Mouse (Mus musculus): ENCODE results near the gene Plscr5. TPM values are rescaled to one million over a fixed set of nuclear protein-coding genes. Genes with fewer than 3 reads are reported as not detected.
A peak's percentile ranks its signal among the peaks of the same experiment; 100 is the strongest.
"Not testable (repeated sequence)": the region's sequence is repeated elsewhere in the genome, so short reads cannot be mapped to it uniquely, and the experiment has no call there.

Gene Plscr5
- not detected in 2 replicates for total RNA-seq (2021)
- long read RNA-seq: 0 reads

DNA sequence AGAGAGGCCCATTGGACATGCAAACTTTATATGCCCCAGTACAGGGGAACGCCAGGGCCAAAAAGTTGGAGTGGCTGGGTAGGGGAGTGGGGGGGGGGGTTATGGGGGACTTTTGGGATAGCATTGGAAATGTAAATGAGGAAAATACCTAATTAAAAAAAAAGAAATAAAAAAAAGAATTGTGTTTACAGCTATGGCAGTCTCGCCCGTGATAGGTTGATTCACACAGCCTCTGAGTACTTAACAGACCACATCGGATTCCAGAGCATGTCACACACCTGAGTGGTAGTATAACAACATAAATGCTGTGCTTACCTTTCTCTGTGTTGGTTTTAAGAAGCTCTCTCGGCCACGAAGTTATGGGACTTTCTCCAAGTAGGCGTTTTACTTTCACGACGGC, at the start of gene Plscr5:
Gene Plscr5 (plus strand): TSS at position 301 of the 400 bp plus-strand sequence.
- not testable (repeated sequence) for DNase-seq

GRCm38 (mm10) chr9:92147555-92148248, 45.0 kb upstream of the Plscr5 start:
- DNase-seq: no peak

DNA sequence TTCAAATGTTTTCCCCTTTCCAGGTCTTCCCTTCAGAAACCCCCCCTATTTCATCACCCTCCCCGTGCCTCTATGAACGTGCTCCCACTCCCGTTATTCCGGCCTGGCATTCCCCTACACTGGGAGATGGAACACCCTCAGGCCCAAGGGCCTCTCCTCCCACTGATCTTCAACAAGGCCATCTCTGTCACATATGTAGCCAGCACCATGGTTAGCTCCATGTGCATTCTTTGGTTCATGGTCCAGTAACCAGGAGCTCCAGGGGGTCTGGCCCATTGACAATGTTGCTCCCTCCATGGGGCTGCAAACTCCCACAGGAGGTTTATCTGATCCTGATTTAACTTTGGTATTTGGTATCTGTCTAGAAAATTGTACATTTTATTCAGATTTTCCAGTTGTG, 30.5 kb upstream of the Plscr5 start:
- DNase-seq: no peak

DNA sequence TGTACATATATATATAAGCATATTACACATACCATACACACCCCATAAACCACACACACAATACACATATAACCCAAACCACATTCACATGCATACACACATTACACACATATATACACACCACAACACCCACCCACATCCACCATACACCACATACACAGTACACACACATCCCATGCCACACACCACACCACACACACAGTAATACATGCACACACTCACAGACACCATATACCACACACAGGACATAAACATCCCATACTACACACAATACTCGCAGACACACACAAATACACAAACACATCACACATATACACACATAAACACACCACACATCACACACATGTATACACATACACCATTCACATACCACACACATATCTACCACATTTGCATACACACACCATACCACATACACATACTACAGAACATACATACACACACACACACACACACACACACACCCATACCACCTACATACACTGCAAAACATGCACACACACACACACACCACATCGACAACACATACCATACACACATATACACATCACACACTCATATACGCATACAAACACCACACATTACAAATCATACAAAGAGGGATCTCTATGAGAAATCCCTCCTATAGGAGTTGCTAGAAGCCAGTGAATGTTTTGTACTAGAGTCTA, 19.3 kb upstream of the Plscr5 start:
- no peak for DNase-seq

GRCm38 (mm10) chr9:92174176-92175075, 18.3 kb upstream of the Plscr5 start:
- peak; percentile 23 for DNase-seq

DNA sequence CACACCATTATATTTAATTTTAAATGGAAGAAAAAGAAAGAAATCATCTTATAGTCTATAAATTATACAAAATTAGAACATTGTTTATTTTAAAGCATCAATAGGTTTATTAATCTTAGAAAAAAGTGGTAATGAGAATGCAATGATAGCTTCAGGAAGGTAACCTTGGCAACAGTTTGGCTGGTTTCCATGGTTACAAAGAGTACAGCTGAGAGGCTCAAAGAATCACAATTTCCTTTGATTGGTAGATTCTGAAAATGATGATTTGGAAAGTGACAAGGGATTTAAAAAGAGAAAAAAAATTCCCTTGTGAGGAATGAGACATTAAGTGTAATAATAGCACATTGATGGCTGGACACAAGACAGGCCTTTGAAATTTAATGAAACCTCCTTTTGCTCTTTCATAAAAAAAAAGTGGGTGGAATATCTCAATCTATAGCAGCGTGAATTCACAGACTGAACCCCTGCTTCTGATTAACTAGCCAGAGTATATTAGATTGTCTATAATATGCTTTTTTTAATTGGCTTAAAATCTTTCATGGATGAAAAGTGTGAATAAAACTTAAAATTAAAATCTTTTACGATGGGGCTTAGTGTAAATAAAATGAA, 13.8 kb upstream of the Plscr5 start:
- no peak for DNase-seq

GRCm38 (mm10) chr9:92191295-92191694, 1.4 kb upstream of the Plscr5 start:
- no peak for DNase-seq

DNA sequence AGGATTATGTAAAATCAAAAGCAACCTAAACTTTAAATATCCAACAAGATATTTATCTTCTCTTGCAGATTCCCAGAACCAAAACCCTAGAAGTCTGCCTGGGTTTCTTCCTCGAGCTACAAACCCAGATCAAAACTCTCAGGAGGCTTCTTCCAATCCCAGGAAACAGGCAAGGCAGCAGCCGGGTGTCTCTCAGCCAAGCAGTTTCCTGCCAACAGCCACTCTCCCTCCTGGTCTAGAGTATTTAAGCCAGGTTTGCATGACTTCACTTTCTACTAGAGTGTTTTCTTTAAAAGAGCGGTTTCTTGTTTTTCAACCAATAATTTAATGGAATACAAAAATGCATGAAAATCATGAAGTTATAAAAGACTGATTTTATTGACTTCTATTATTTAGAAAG, 5.7 kb downstream of the Plscr5 start:
- DNase-seq: no peak

GRCm38 (mm10) chr9:92199564-92199963, 6.8 kb downstream of the Plscr5 start:
- DNase-seq: no peak

- no peak for DNase-seq
These were observed 11.7 kb downstream of the Plscr5 start for GRCm38 (mm10) chr9:92204397-92204796.

- DNase-seq: peak; percentile 41
These were observed 14.6 kb downstream of the Plscr5 start for GRCm38 (mm10) chr9:92207307-92207706.

GRCm38 (mm10) chr9:92207757-92208156, 15.0 kb downstream of the Plscr5 start:
- DNase-seq: no peak

GRCm38 (mm10) chr9:92209850-92210249, 17.1 kb downstream of the Plscr5 start:
- no peak for DNase-seq

DNA sequence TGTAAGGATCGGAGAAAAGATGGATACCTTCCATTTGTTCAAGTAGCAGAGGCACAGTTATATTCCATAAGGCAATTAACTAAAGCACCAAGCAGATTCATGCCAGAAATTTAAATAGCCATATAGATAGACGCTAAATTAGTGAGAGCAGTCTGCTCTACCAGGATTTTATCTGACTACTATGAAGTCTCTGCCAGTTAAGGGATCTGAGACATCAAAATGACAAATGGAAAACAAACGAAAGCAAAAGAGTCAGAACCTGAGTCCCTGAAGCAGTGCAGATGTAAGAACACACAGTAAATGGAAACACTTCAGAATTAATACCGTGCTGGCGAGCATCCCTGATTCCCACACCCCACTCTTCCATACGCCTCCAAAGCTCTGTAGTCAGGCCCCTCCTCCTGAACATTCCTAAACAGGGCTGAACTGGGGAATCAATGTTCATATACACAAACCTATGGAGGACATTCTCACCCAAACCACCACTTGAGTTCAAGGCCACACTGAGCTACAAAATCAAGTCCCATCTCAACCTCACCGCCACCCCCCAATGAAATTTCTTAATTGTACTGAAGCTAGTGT, 17.7 kb downstream of the Plscr5 start:
- DNase-seq: no peak

DNA sequence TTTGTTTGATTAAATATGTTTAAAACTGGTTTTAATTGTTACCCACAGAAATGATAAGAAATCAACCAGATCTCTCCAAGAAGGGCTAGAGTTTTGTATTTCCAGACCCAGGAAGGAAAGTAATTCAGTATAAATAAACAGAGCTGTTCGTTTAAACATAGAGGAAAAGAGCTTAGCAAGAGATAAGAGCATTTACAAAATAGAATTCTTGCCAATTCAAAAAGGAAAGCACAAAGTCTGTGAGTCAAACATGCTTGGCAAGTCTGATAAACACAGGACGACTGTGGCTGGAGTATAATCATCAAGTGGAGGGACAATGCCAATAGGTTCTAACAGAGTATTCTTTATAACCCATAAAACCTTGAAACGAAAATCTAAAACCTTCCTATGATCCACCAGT, 18.3 kb downstream of the Plscr5 start:
- no peak for DNase-seq

- no peak for DNase-seq
These were observed 24.7 kb downstream of the Plscr5 start for GRCm38 (mm10) chr9:92217484-92217883.

DNA sequence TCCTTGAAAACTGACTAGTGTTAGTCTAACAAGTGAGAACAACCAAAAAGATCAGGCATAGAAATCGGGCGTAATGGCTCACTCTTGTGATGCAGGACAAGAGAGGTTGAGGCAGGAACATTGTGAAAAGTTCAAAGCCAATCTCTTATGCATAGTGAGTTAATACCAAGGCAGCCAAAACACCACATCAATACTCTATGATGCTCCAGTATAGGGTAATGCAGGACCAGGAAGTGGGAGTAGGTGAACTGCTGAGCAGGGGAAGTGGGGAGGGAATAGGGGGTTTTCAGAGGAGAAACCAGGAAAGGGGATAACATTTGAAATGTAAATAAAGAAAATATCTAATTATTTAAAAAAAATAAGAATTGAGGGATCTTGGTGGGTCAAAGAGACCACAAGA, 25.2 kb downstream of the Plscr5 start:
- no peak for DNase-seq

DNA sequence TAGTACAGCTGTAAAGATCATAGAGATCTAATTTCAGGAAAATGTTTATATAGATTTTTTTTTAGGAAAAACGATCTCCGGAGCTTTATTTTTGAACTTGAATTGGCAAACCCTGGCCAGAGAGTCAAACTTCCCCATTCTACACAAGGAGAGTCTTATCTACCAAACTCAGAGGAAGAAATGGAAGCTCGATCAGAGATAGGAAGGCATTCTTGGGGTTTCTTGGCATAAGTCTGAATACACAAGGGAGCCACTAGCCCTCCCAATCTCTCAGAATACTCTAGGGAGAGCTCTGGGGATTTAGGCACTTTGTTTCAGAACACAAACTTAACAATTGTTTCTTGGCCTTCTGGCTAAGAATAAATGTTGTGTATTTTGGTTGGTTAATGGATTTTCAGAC, 27.4 kb downstream of the Plscr5 start:
- no peak for DNase-seq

- no peak for DNase-seq
These were observed 28.7 kb downstream of the Plscr5 start for GRCm38 (mm10) chr9:92221480-92221879.

DNA sequence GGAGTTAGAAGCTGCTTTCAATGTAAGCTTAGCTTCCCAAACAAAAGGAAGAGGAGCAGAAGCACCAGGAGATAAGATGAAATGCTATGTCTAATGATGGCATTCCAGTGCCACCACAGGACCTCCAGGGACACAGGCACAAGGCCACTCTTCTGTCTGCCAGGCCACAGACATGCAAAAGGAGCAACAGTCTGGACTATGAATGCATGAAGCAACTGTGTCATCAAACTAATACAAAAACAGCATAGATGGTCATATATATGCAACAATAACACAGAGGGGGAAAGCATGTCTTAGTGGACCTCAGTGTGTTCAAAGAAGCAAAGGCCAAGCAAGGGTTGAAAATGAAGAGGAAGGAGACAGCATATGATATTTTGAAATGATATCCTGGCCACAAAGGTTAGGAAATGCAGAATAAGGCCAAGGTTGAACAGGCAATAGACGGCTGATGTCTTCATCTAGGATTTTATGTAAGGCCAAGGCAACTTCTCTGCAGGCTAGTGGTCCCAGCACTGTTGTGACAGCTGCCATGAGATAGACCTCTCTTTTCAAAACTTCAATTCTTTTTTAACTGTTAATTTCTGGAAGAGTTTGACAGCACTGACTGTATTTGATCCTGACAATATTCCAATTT, 32.0 kb downstream of the Plscr5 start:
- no peak for DNase-seq

DNA sequence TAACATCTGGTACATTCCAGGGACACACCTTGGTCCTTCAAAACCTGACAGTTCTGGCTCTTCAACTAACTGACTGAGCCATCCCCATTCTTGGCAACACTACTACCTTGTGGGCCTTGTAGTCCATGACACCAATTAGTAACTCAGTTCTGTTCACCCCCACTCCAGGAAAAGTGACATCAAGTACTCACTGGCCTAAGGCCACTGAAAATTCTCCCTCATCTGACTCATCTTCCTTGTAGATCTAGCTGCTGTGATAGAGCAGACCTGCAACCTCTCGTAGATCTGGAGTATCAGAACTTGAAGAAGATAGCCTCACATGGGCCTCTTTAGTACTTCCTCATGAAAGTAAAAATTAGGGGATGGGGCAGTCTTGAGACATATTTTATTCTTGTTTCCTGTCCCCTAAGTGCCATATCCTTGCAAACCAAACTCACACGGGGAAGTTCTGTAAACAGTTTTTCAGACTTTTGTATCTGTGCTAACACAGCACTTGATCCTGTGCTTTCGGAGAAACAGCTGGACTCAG, 33.5 kb downstream of the Plscr5 start:
- no peak for DNase-seq
